Comparison of ENCODE assay signal across 1 mouse cellular context in the genomic region with DNA sequence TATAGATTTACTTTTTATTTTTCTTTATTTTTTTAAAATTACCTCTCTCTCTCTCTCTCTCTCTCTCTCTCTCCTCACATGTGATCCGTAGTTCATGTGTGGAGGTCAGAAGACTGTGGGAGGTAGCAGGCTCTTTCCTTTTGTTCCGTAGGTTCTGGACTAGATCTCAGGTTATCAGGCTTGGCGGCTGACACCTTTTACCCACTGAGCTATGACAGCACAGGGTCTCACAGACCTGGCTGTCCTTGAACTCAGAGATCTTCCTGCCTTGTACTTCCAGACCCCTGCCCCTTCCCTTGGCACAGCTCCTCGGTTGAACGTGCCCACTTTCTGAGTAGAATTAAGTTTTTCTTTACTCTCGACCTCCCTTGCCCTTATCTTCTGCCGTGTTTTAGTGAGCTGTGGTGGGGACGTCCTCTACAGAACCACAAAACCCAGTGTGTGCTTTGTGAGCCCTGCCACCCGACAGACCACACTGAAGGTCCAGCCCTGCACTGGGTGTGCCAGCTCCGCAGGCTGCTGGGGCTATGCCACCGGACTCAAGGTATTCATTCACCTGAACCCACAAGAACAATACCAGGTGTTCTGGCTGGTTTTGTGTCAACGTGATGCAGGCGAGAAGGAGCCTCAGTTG.
TF ChIP-seq lines count a peak whose summit lies in the region.

No protein-coding gene starts in this region.

TF ChIP-seq in CH12.LX, 34 proteins besides CTCF, POLR2A, EP300 and RAD21 (continued from another document):
- no peak for TF ChIP-seq UBTF (IDR thresholded peaks at IDR 0.05; ENCODE audit: low read depth, low read length)
- TF ChIP-seq BHLHE40 (IDR thresholded peaks at IDR 0.05; ENCODE audit: low read depth, low read length), result no peak
- no peak for TF ChIP-seq PAX5 (IDR thresholded peaks at IDR 0.05; ENCODE audit: low read length)
- no peak for TF ChIP-seq MYC (IDR thresholded peaks at IDR 0.05; ENCODE audit: low read depth, low read length)
- no peak for TF ChIP-seq HCFC1 (IDR thresholded peaks at IDR 0.05; ENCODE audit: low read depth, low read length)
- TF ChIP-seq USF1 (IDR thresholded peaks at IDR 0.05; ENCODE audit: low read depth, low read length), result no peak
- no peak for TF ChIP-seq ZMIZ1 (IDR thresholded peaks at IDR 0.05; ENCODE audit: low read depth, low read length)
- no peak for TF ChIP-seq JUN (IDR thresholded peaks at IDR 0.05; ENCODE audit: insufficient read depth, low read depth, low read length)
